Mouse (Mus musculus) midbrain, embryonic 11.5 days (tissue): ENCODE data around the gene Ank3. TPM values are rescaled to one million over a fixed set of nuclear protein-coding genes. Genes with fewer than 3 reads are reported as not detected.

ENCODE experiments used
- ATAC-seq: fragments of 200-750 bp; cut with Nextera tagmentation; 2 replicates; pipeline ENCODE4 v1.8.0; 2017; ENCODE audit warnings: moderate TSS enrichment, moderate library complexity; ENCODE audit not compliant: low FRiP score
- DNase-seq: peaks from one replicate; pipeline ENCODE4 v3.0.0; 2015; ENCODE audit warnings: low spot score; ENCODE audit errors: missing footprints
- H3K27ac ChIP-seq: fragments of 300-500 bp; sonication (generic); 2 replicates; pipeline ENCODE4 v1.5.1; 2014; ENCODE audit warnings: low read depth, low read length
- H3K27me3 ChIP-seq: fragments of 300-500 bp; sonication (generic); 2 replicates; pipeline ENCODE4 v1.6.1; 2014; ENCODE audit warnings: mild to moderate bottlenecking, low read length, moderate library complexity, mixed read lengths; ENCODE audit not compliant: control insufficient read depth, insufficient read depth
- H3K36me3 ChIP-seq: fragments of 300-500 bp; sonication (generic); 2 replicates; pipeline ENCODE4 v1.6.1; 2014; ENCODE audit warnings: mild to moderate bottlenecking, low read length, moderate library complexity, mixed read lengths; ENCODE audit not compliant: control insufficient read depth, insufficient read depth
- H3K4me1 ChIP-seq: fragments of 300-500 bp; sonication (generic); 2 replicates; pipeline ENCODE4 v1.6.1; 2014; ENCODE audit warnings: low read length; ENCODE audit not compliant: control insufficient read depth, insufficient read depth
- H3K4me2 ChIP-seq: fragments of 300-500 bp; sonication (generic); 2 replicates; pipeline ENCODE4 v1.6.1; 2014; ENCODE audit warnings: mild to moderate bottlenecking, moderate library complexity
- H3K4me3 ChIP-seq: fragments of 300-500 bp; sonication (generic); 2 replicates; pipeline ENCODE4 v1.5.1; 2014; ENCODE audit warnings: low read depth, low read length
- H3K9ac ChIP-seq: fragments of 300-500 bp; sonication (generic); 2 replicates; pipeline ENCODE4 v1.6.1; 2014; ENCODE audit warnings: low read length
- H3K9me3 ChIP-seq: fragments of 300-500 bp; sonication (generic); 2 replicates; pipeline ENCODE4 v1.6.1; 2016; ENCODE audit warnings: low read length; ENCODE audit not compliant: control insufficient read depth
- WGBS: fragments of 180-500 bp; shearing (Covaris S2); extraction: QIAGEN DNeasy Blood & Tissue Kit; methylation state at CpG from one replicate; pipeline ENCODE4 v1.1.7; 2014; 5-methylcytosine and 5-hydroxymethylcytosine counted together
- polyA plus RNA-seq: library from polyadenylated mRNA; unstranded; fragments of >200 nt; fragmentation: Nextera tagmentation; extraction: Ambion mirVana; gene quantifications from 2 replicates; pipeline ENCODE4 v1.2.1, GENCODE M21; 2014

Gene Ank3
- polyA plus RNA-seq, 1 experiment from 2014 or later, result 58.8 TPM

- Histone ChIP-seq H3K27me3 (no peaks in the 10 kb centered on the region), H3K27ac (no peak overlapping the region), H3K9me3 (no peaks in the 10 kb centered on the region), H3K4me1 (no peaks in the 10 kb centered on the region), H3K9ac (no peak overlapping the region), H3K4me2 (no peak overlapping the region), H3K36me3 (no peaks in the 10 kb centered on the region), H3K4me3 (no peak overlapping the region)
- DNase-seq (no peak), ATAC-seq (no peak)
- 89% methylated on average over 7 of the region's 7 CpGs for WGBS
Observed at GRCm38 (mm10) chr10:69431101-69431500, 32.5 kb downstream of the Ank3 start.

- 76% methylated on average over 6 of the region's 6 CpGs for WGBS
- no peak overlapping the region for H3K4me3 ChIP-seq
- no peaks in the 10 kb centered on the region for H3K9me3 ChIP-seq
- ATAC-seq, result no peak
- H3K36me3 ChIP-seq, result no peaks in the 10 kb centered on the region
- H3K4me1 ChIP-seq, result no peaks in the 10 kb centered on the region
- no peaks in the 10 kb centered on the region for H3K27me3 ChIP-seq
- DNase-seq, result no peak
- H3K9ac ChIP-seq, result no peak overlapping the region
- no peak overlapping the region for H3K4me2 ChIP-seq
- no peak overlapping the region for H3K27ac ChIP-seq
Observed at GRCm38 (mm10) chr10:69435213-69435612, 36.6 kb downstream of the Ank3 start.

GRCm38 (mm10) chr10:69439449-69439848, 40.9 kb downstream of the Ank3 start:
- no peak overlapping the region for H3K4me2 ChIP-seq
- no peaks in the 10 kb centered on the region for H3K36me3 ChIP-seq
- no peaks in the 10 kb centered on the region for H3K27me3 ChIP-seq
- no peak overlapping the region for H3K4me3 ChIP-seq
- no peak overlapping the region for H3K27ac ChIP-seq
- ATAC-seq (no peak), DNase-seq (no peak)
- H3K4me1 ChIP-seq, result no peaks in the 10 kb centered on the region
- H3K9me3 ChIP-seq, result no peaks in the 10 kb centered on the region
- H3K9ac ChIP-seq, result no peak overlapping the region
- 81% methylated on average over 8 of the region's 8 CpGs for WGBS

GRCm38 (mm10) chr10:69444546-69444945, 46.0 kb downstream of the Ank3 start:
- WGBS, result 80% methylated on average over 5 of the region's 5 CpGs

GRCm38 (mm10) chr10:69445951-69446350, 47.4 kb downstream of the Ank3 start:
- H3K4me1 ChIP-seq, result no peaks in the 10 kb centered on the region
- 56% methylated on average over 7 of the region's 7 CpGs for WGBS
- no peak overlapping the region for H3K27ac ChIP-seq
- H3K4me3 ChIP-seq, result no peak overlapping the region
- no peak overlapping the region for H3K4me2 ChIP-seq
- H3K36me3 ChIP-seq, result no peaks in the 10 kb centered on the region
- no peaks in the 10 kb centered on the region for H3K27me3 ChIP-seq
- no peak for DNase-seq
- H3K9me3 ChIP-seq, result no peaks in the 10 kb centered on the region
- ATAC-seq, result no peak
- H3K9ac ChIP-seq, result no peak overlapping the region

More at GRCm38 (mm10) chr10:69444546-69444945, 46.0 kb downstream of the Ank3 start:
- no peaks in the 10 kb centered on the region for H3K36me3 ChIP-seq
- H3K4me1 ChIP-seq, result no peaks in the 10 kb centered on the region
- no peak for ATAC-seq
- H3K9ac ChIP-seq, result no peak overlapping the region
- H3K27ac ChIP-seq, result no peak overlapping the region
- H3K27me3 ChIP-seq, result no peaks in the 10 kb centered on the region
- no peak overlapping the region for H3K4me2 ChIP-seq
- H3K4me3 ChIP-seq, result no peak overlapping the region
- no peak for DNase-seq
- H3K9me3 ChIP-seq, result no peaks in the 10 kb centered on the region

- Histone ChIP-seq H3K4me1 (no peaks in the 10 kb centered on the region), H3K27ac (no peak overlapping the region), H3K9me3 (no peaks in the 10 kb centered on the region), H3K4me3 (no peak overlapping the region), H3K36me3 (no peaks in the 10 kb centered on the region), H3K27me3 (no peaks in the 10 kb centered on the region), H3K4me2 (no peak overlapping the region), H3K9ac (no peak overlapping the region)
- 87% methylated on average over 5 of the region's 5 CpGs for WGBS
- DNase-seq (no peak), ATAC-seq (no peak)
Observed at GRCm38 (mm10) chr10:69446566-69446965, 48.0 kb downstream of the Ank3 start.

GRCm38 (mm10) chr10:69447308-69447707, 48.7 kb downstream of the Ank3 start:
- H3K4me1 ChIP-seq, result no peaks in the 10 kb centered on the region
- H3K9me3 ChIP-seq, result no peaks in the 10 kb centered on the region
- no peak overlapping the region for H3K9ac ChIP-seq
- H3K4me3 ChIP-seq, result no peak overlapping the region
- H3K27me3 ChIP-seq, result no peaks in the 10 kb centered on the region
- no peaks in the 10 kb centered on the region for H3K36me3 ChIP-seq
- H3K4me2 ChIP-seq, result no peak overlapping the region
- H3K27ac ChIP-seq, result no peak overlapping the region
- no peak for ATAC-seq
- no peak for DNase-seq
- 92% methylated on average over 5 of the region's 5 CpGs for WGBS

- no peaks in the 10 kb centered on the region for H3K4me1 ChIP-seq
- H3K4me3 ChIP-seq, result no peak overlapping the region
- H3K27me3 ChIP-seq, result no peaks in the 10 kb centered on the region
- ATAC-seq (no peak), DNase-seq (no peak)
- 73% methylated on average over 3 of the region's 3 CpGs for WGBS
- H3K4me2 ChIP-seq, result no peak overlapping the region
- no peak overlapping the region for H3K9ac ChIP-seq
- no peaks in the 10 kb centered on the region for H3K36me3 ChIP-seq
- H3K27ac ChIP-seq, result no peak overlapping the region
- no peaks in the 10 kb centered on the region for H3K9me3 ChIP-seq
Observed at GRCm38 (mm10) chr10:69448174-69448573, 49.6 kb downstream of the Ank3 start.

- DNase-seq (no peak), ATAC-seq (no peak)
- H3K27ac ChIP-seq, result no peak overlapping the region
- no peak overlapping the region for H3K4me2 ChIP-seq
- no peaks in the 10 kb centered on the region for H3K27me3 ChIP-seq
- 67% methylated on average over 5 of the region's 5 CpGs for WGBS
- H3K9me3 ChIP-seq, result no peaks in the 10 kb centered on the region
- no peaks in the 10 kb centered on the region for H3K36me3 ChIP-seq
- no peak overlapping the region for H3K9ac ChIP-seq
- H3K4me1 ChIP-seq, result no peaks in the 10 kb centered on the region
- no peak overlapping the region for H3K4me3 ChIP-seq
Observed at GRCm38 (mm10) chr10:69451006-69451405, 52.4 kb downstream of the Ank3 start.
